Mouse (Mus musculus) brown adipose tissue, adult 24 weeks (tissue): ENCODE measurements around the gene Shisa9. TPM values are rescaled to one million over a fixed set of nuclear protein-coding genes. Genes with fewer than 3 reads are reported as not detected.
"Not testable (repeated sequence)": the region's sequence is repeated elsewhere in the genome, so short reads cannot be mapped to it uniquely, and the experiment has no call there.

Source experiments
- H3K27ac ChIP-seq: fragments of 200-500 bp; replicated peaks from 2 replicates; pipeline ENCODE4 v1.5.1; 2012; ENCODE audit warnings: low read depth, mild to moderate bottlenecking, low read length
- H3K4me1 ChIP-seq: fragments of 200-500 bp; 2 replicates; pipeline ENCODE4 v1.6.1; 2012; ENCODE audit warnings: low read length, mixed read lengths; ENCODE audit not compliant: control insufficient read depth, insufficient read depth, insufficient read length
- H3K4me3 ChIP-seq: fragments of 200-500 bp; 2 replicates; pipeline ENCODE4 v1.5.1; 2012; ENCODE audit warnings: low read depth, mild to moderate bottlenecking, low read length, moderate library complexity; ENCODE audit not compliant: insufficient read depth
- polyA plus RNA-seq: library from polyadenylated mRNA; stranded (reverse); fragments of >200 nt; gene quantifications from 2 replicates; pipeline ENCODE4 v1.2.4, GENCODE M21; 2012; ENCODE audit not compliant: missing spikeins, insufficient read depth, insufficient read length

Shisa9 gene
- polyA plus RNA-seq = 0.24 TPM in 1 of 2 replicates, not detected in the other

- H3K4me1 ChIP-seq = 0 out of 2 replicates have a peak, but pooled peaks cover 2% of the 10 kb centered on the region
- peak within 1 kb of the TSS; percentile 40 for H3K4me3 ChIP-seq
- no peak within 1 kb of the TSS for H3K27ac ChIP-seq
Observed at GRCm38 (mm10) chr16:11983616-11984270, at the start of gene Shisa9. Gene Shisa9 (plus strand): TSS chr16:11984113.

GRCm38 (mm10) chr16:11940477-11940876 lies 43.4 kb upstream of the Shisa9 start:
- H3K27ac ChIP-seq = no peak overlapping the region
- H3K4me1 ChIP-seq = no peaks in the 10 kb centered on the region; the same call in 1 of the 2 replicates
- no peak overlapping the region for H3K4me3 ChIP-seq

GRCm38 (mm10) chr16:11960691-11961090 lies 23.2 kb upstream of the Shisa9 start:
- H3K4me1 ChIP-seq = no peaks in the 10 kb centered on the region
- no peak overlapping the region for H3K27ac ChIP-seq
- H3K4me3 ChIP-seq = no peak overlapping the region

- Histone ChIP-seq H3K4me1 (no peaks in the 10 kb centered on the region), H3K27ac (no peak overlapping the region), H3K4me3 (no peak overlapping the region)
Observed at GRCm38 (mm10) chr16:11966041-11966440, 17.9 kb upstream of the Shisa9 start.

GRCm38 (mm10) chr16:11966810-11967209 lies 17.1 kb upstream of the Shisa9 start:
- not testable (repeated sequence) for H3K27ac ChIP-seq, H3K4me1 ChIP-seq, H3K4me3 ChIP-seq

- H3K27ac ChIP-seq = no peak overlapping the region
- no peak overlapping the region for H3K4me3 ChIP-seq
- no peaks in the 10 kb centered on the region for H3K4me1 ChIP-seq
Observed at GRCm38 (mm10) chr16:11967579-11967978, 16.3 kb upstream of the Shisa9 start.

GRCm38 (mm10) chr16:11973707-11974106 lies 10.2 kb upstream of the Shisa9 start:
- Histone ChIP-seq H3K4me1 (no peaks in the 10 kb centered on the region), H3K27ac (no peak overlapping the region), H3K4me3 (no peak overlapping the region)

GRCm38 (mm10) chr16:11976737-11977136 lies 7.2 kb upstream of the Shisa9 start:
- Histone ChIP-seq H3K27ac (no peak overlapping the region), H3K4me1 (no peaks in the 10 kb centered on the region), H3K4me3 (no peak overlapping the region)

GRCm38 (mm10) chr16:11980764-11981163 lies 3.1 kb upstream of the Shisa9 start:
- no peak overlapping the region for H3K4me3 ChIP-seq
- H3K27ac ChIP-seq = no peak overlapping the region
- 0 out of 2 replicates have a peak, but pooled peaks cover 2% of the 10 kb centered on the region for H3K4me1 ChIP-seq

GRCm38 (mm10) chr16:11983106-11983615 lies 752 bp upstream of the Shisa9 start:
- H3K4me3 ChIP-seq = peak overlapping the region; percentile 25; the same call in 1 of the 2 replicates
- no peak overlapping the region for H3K27ac ChIP-seq
- H3K4me1 ChIP-seq = 0 out of 2 replicates have a peak, but pooled peaks cover 2% of the 10 kb centered on the region

- H3K4me1 ChIP-seq = 0 out of 2 replicates have a peak, but pooled peaks cover 2% of the 10 kb centered on the region
- H3K27ac ChIP-seq = no peak overlapping the region
- H3K4me3 ChIP-seq = peak overlapping the region; percentile 40
Observed at GRCm38 (mm10) chr16:11984271-11984791, 418 bp downstream of the Shisa9 start.

GRCm38 (mm10) chr16:11987056-11987455 lies 3.1 kb downstream of the Shisa9 start:
- Histone ChIP-seq H3K4me3 (no peak overlapping the region), H3K27ac (no peak overlapping the region), H3K4me1 (0 out of 2 replicates have a peak, but pooled peaks cover 2% of the 10 kb centered on the region)

GRCm38 (mm10) chr16:12005177-12005576 lies 21.3 kb downstream of the Shisa9 start:
- Histone ChIP-seq H3K4me3 (no peak overlapping the region), H3K4me1 (no peaks in the 10 kb centered on the region), H3K27ac (no peak overlapping the region)

- Histone ChIP-seq H3K27ac (no peak overlapping the region), H3K4me3 (no peak overlapping the region)
Observed at GRCm38 (mm10) chr16:12010136-12010535, 26.2 kb downstream of the Shisa9 start.

GRCm38 (mm10) chr16:12012747-12013146 lies 28.8 kb downstream of the Shisa9 start:
- Histone ChIP-seq H3K4me1 (peaks cover 4% of the 10 kb centered on the region; the same call in 1 of the 2 replicates), H3K27ac (no peak overlapping the region), H3K4me3 (no peak overlapping the region)

More at GRCm38 (mm10) chr16:12010136-12010535, 26.2 kb downstream of the Shisa9 start:
- peaks cover 4% of the 10 kb centered on the region; the same call in 1 of the 2 replicates for H3K4me1 ChIP-seq
